Mouse (Mus musculus) CH12.LX (cell line): ENCODE results near the gene Man1a2.

ENCODE experiments used
- CTCF ChIP-seq, 2 experiments: IDR thresholded peaks in 1 of 2; conservative IDR thresholded peaks in 1 of 2; 2 replicates each; pipeline ENCODE4 v1.5.1; 2011 to 2012; ENCODE audit warnings: low read depth in 2 of 2, low read length in 2 of 2, improper control_type of control experiment in 1 of 2, inconsistent platforms in 1 of 2, mild to moderate bottlenecking in 1 of 2, moderate library complexity in 1 of 2
- EP300 ChIP-seq: IDR thresholded peaks from 2 replicates; pipeline ENCODE4 v1.6.1; 2011; ENCODE audit warnings: low read length, improper control_type of control experiment
- KAT2A ChIP-seq: IDR thresholded peaks from 2 replicates; pipeline ENCODE4 v1.6.1; 2012; ENCODE audit warnings: low read length, improper control_type of control experiment, inconsistent platforms; ENCODE audit not compliant: insufficient replicate concordance
- MAX ChIP-seq: IDR thresholded peaks from 2 replicates; pipeline ENCODE4 v1.6.1; 2011; ENCODE audit warnings: low read length, improper control_type of control experiment
- MYC ChIP-seq: IDR thresholded peaks from 2 replicates; pipeline ENCODE4 v1.6.1; 2011; ENCODE audit warnings: low read depth, mild to moderate bottlenecking, improper control_type of control experiment, low read length
- NRF1 ChIP-seq: IDR thresholded peaks from 2 replicates; pipeline ENCODE4 v1.6.1; 2014; ENCODE audit warnings: low read depth, mild to moderate bottlenecking, inconsistent platforms, low read length, improper control_type of control experiment, moderate library complexity
- POLR2A ChIP-seq: IDR thresholded peaks from 2 replicates; pipeline ENCODE4 v1.6.1; 2011; ENCODE audit warnings: low read depth, mild to moderate bottlenecking, improper control_type of control experiment, low read length
- SMC3 ChIP-seq: IDR thresholded peaks from 2 replicates; pipeline ENCODE4 v1.6.1; 2011; ENCODE audit warnings: low read depth, low read length, improper control_type of control experiment

GRCm38 (mm10) chr3:100678951-100679570 lies 6.2 kb downstream of the Man1a2 start:
- no peak for TF ChIP-seq EP300
- TF ChIP-seq SMC3: no peak
- TF ChIP-seq CTCF (conservative IDR thresholded peaks at IDR 0.05 in 1 of 2, IDR thresholded peaks at IDR 0.05 in 1 of 2; ENCODE audit: low read depth in 2 of 2, low read length in 2 of 2): no peak
- no peak for TF ChIP-seq KAT2A
- TF ChIP-seq MYC: no peak
- no peak for TF ChIP-seq MAX
- no peak for TF ChIP-seq POLR2A
- TF ChIP-seq NRF1: no peak
